Mouse (Mus musculus) megakaryocyte-erythroid progenitor cell, adult 5-6 weeks (primary cell): ENCODE data around the gene Pheta2. TPM values are rescaled to one million over a fixed set of nuclear protein-coding genes. Genes with fewer than 3 reads are reported as not detected.
"Not testable (repeated sequence)": the region's sequence is repeated elsewhere in the genome, so short reads cannot be mapped to it uniquely, and the experiment has no call there.

Source experiments
- ATAC-seq: replicated peaks from 2 replicates; pipeline ENCODE4 v1.8.0; 2016; ENCODE audit warnings: mild to moderate bottlenecking, inconsistent platforms; ENCODE audit not compliant: severe bottlenecking, poor library complexity, low FRiP score, low TSS enrichment
- total RNA-seq, 2 experiments: library from RNA; stranded (forward) in 1 of 2; stranded (reverse) in 1 of 2; fragments of 200-1000, 215-1000 nt in 1 of 2; fragments of >200 nt in 1 of 2; fragmentation: Nextera tagmentation in 1 of 2; gene quantifications; 2 replicates each; pipeline ENCODE4 v1.2.3; 2014 to 2017

The Pheta2 gene
- total RNA-seq, 2 experiments from 2014 or later, result 21.3 to 26.4 TPM

DNA sequence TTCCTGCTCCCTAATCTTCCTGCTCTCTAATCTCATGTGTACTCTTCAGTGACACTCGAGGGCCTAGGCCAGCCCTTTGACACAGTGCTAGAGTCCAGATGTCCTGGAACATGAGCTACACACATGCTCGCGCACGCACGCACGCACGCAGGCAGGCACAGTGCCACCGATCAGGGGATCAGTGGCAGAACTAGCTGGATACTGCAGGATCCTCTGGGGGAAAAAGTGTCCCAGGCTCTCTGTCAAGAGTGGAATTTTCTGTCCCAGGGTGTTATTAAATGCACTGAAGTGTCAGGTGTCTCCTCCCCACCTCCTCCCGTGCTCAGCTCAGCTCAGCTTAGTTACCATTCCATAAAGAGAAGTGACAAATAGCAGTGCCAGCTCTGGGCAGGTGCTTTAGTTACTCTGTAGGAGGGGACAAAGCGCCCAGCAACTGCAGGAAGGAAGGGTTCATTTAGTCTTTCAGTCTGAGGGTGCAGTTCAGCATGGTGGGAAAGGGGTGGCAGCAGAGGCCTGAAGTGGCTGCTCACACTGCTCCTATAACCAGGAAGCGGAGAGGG is 22.8 kb downstream of the Pheta2 start:
- peak; percentile 85 for ATAC-seq

DNA sequence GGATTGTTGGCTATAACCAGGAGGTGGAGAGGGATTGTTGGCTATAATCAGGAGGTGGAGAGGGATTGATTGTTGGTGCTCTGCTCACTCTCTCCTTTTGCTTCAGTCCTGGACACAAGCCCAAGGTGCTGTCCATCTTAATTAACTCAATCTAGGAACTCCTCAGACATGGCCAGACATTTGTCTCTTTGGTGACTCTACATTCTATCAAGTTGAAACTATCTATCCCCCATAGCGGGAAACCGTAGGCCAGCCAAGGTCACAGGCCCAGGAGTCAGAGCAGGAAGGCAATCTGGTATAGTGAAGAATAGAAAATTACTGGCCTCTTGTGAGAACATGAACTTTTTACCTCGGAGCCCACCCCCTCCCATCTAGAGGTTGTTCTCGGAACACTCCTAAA is 23.5 kb downstream of the Pheta2 start:
- ATAC-seq, result no peak

- not testable (repeated sequence) for ATAC-seq
These were observed 25.1 kb downstream of the Pheta2 start for GRCm38 (mm10) chr15:82363801-82364200.

DNA sequence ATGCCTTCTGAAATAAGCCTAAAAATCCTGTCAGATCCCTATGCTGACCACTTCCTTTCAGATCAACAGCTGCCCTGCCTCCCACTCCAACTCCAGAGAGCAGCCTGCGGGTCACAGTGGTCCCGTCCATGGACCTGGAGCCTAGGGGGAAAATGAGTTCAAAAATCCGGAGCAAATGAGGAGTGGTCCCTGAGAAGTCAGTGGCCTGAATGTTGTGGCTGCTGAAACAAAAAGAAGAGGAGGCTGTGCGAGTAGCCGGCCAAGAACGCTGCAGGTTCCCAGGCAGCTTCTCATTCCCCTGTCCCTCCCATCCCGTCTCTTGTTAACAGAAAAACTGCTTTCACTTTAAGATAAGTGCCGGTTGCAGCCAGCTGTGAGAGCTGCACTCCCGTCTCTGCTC is 25.8 kb downstream of the Pheta2 start:
- not testable (repeated sequence) for ATAC-seq

DNA sequence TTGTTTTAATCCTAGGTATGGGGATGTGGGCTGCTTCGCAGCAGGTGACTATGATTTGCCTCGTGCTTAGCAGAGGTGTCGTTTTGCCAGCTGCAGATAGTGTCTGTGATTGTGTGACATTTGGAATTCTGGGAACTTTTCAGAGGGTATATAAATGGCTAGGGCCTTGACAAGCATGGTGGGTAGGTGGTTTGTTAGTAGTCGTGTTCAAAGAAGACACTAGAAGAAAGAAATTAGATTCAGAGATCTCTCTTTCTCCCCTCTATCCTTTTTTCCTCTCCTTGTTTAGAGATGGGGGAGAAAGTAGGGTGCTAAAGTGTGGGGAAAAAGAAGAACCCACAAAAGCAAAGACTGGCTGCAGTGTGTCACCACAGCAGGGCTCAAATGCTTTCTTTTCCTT is 29.4 kb downstream of the Pheta2 start:
- ATAC-seq, result no peak

GRCm38 (mm10) chr15:82368851-82369250 is 30.1 kb downstream of the Pheta2 start:
- ATAC-seq, result no peak

- no peak for ATAC-seq
These were observed 33.7 kb downstream of the Pheta2 start for GRCm38 (mm10) chr15:82372446-82372845.

DNA sequence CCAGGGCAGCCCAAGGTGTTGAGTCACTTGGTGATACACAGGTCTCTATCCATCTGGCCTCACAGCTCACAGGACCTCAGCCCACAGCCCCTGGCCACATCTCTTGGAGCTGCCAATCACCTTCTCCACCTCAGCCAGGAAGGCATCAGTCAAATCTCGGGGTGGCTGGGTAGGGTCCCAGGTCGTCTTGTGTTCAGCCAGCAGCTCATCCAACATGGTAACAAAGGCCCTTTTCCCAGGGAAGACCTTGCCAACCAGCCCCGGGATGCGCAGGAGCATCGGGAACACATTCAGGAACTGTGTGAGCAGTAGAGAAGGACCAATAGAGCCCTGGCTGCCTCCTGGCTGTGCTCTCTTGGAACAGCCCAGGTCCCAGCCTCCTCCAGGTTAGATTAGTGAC is 34.2 kb downstream of the Pheta2 start:
- ATAC-seq, result no peak

- ATAC-seq, result no peak
These were observed 35.7 kb downstream of the Pheta2 start for GRCm38 (mm10) chr15:82374437-82374836.

DNA sequence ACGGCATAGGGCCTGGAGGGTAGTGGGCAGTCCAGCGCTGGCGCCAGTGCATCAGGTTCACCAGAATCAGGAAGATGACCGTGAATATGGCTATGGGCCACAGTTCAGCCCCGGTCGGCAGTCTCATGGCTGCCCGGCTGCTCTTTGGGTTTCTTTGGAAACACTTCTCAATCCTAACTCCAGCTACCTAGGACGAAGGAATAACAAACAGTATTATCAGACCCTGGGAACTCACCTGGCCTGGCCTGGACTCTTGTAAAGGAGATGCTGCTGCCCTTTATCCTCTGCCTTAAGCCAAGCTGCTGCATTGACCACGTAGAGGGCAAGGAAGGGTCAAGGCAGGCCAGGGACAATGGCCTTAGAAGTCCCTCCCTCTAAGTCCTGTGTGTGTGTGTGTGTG is 37.1 kb downstream of the Pheta2 start:
- no peak for ATAC-seq

DNA sequence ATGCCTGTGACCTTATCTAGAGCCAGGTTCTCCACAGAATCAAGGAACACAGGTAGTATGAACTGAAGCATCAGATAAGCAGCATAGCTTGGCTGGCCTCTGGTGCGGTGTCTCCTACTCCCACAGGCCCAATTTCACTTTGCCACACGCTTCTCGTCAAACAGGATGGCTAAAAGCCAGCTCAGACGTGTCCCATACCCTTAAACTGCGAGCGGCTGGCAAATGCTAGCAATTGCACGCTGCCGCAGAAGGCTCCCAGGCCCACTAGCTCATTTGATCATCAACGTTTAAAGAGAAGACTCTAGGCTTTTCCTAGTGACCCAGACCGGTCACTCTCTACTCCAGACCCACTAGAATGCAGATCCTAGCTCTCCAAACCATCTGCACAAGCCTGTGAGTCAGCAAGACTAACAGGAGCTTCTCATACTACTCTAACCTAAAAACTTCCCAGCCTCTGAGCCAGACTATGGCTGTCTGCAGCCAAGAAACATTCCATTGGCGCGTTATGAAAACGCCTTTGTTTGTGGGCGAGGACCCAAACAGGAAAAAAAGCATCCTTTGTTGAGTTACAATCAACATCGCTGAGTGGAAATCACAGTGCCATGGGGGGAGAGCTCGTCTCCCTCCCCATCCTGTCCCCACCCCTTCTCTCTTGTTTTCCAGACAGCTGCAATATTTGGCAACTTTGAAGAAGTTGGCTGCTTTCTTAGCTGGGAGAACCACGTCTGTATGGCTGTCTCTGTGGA is 37.8 kb downstream of the Pheta2 start:
- no peak for ATAC-seq

DNA sequence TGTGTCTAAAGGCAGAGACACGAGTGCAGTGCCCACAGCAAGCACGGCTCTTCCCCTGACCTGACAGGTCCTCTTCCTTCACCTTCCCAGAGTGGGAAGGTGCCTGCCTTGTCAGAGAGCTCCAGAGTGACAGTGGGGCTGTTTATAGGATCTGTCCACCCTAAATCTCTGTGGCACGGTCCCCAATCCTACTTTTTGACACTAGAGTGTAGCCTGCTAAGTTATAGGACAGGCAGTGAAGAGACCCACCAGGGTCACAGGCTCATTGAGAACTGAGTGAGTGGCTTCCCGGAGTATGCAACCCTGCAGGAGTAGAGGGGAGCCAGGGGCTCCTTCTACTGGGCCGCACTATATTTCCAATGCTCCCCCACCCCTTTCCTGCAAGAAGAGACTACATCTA is 39.0 kb downstream of the Pheta2 start:
- no peak for ATAC-seq

DNA sequence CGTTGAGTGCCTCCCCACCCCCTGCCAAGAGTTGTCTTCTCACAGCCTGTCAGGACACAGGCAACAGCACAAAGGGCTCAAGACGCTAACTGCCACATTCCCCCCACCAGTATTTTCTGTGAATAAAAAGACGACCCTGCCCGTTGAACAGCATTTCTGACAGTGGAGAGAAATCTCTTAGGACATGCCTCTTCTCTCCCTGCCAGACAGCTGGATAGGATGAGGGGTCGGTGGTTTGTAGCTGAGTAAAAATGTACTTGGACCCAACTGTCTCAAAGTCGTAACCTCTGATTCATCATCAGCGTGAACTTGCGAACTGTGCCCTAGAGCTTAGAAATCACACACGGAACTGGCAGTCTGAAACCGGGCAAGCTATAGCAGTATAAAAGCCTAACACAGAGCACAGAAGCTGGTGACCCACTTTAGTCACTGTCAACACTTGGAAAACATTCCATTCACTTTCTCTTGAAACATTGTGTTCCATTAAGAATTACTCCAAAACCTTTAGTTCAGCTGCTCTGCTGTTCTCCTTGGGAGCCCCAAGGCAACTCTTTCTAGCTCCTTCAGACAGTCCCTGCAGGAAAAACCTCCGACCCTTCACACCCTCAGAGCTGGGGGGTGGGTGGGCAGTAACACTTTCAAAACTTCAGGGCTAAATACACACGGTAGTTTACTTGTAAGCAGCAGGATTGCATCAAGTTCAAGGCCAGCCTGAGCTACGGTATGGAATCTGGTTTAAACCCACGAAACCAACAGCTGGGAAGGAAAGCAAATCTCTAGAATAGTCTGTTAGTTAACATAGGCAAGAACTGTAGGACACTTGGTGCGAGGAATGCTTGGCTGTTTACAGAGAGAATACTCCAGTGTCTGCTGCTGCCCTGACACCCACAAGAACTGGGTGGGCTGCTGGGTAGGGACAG is 39.8 kb downstream of the Pheta2 start:
- ATAC-seq, result no peak

DNA sequence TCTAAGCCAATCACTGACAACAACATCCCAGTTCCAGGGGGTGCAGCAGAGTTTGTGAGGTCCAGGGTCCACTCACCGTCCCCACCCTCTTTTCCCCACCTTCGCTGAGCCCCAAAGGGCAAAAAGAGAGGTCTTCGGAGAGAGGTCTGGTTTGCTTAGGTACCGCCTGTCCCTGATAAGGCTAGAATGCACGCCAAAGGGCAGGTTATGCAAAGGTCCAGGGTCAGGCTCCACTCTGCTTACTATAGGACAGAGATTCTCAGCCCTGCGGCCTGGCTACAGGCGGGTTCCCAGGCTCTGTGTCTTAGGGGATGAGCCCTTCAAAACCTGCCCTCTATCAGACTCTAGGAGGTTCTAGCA is 40.7 kb downstream of the Pheta2 start:
- peak; percentile 26; the same call in 1 of the 2 replicates for ATAC-seq

- peak; percentile 78 for ATAC-seq
These were observed 41.4 kb downstream of the Pheta2 start, which contains the start of gene Cyp2d22 for GRCm38 (mm10) chr15:82379871-82380713. Gene Cyp2d22 (minus strand): TSS chr15:82380260.

GRCm38 (mm10) chr15:82380714-82381062 is 41.9 kb downstream of the Pheta2 start:
- ATAC-seq, result no peak

GRCm38 (mm10) chr15:82382441-82382840 is 43.7 kb downstream of the Pheta2 start:
- ATAC-seq, result no peak

DNA sequence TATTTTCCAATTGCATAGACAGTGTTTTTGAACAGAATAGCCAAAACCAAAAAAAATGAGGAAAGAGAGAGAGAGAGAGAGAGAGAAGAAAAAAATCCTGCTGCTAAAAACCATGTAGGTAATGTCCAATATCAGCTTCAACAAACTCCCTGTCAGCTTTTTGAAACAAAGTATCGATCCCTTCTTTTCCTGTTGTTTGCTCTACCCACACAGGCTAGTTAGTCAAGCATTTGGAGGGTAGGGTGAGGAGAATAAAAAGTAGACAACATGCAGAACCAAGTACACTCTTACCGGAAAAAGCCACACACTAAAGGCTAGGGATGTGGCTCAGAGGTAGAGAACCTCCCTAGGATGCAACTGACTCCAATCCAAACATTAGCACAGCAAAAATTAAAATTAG is 47.0 kb downstream of the Pheta2 start:
- no peak for ATAC-seq

- ATAC-seq, result not testable (repeated sequence)
These were observed 51.2 kb downstream of the Pheta2 start for GRCm38 (mm10) chr15:82389916-82390315.

DNA sequence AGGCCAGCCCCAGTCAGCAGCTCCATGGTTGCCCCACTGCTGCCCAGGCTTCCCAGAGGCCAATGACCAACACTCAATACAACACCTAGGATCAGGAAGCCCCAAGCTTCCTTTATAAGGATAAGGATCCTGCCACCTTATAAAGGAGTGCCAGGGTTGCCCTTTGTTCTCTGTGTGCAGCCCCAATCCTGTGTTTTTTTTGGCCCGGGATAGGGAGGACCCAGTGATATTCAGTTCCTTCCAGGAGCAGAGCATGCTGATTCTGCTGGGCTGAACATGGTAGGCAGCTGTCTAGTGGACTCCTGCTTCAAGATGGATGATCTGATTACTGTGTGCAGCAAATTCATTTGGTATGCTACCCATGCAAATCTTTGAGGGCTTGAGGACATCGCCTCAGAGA is 55.2 kb downstream of the Pheta2 start, which contains the start of gene Cyp2d11:
TSS of gene Cyp2d11 (minus strand) at position 101 of the 400 bp plus-strand sequence.
- ATAC-seq, result not testable (repeated sequence)
